Mouse (Mus musculus): ENCODE measurements around the gene Fam227a. TPM values are rescaled to one million over a fixed set of nuclear protein-coding genes. Genes with fewer than 3 reads are reported as not detected.

The Fam227a gene
- polyA plus RNA-seq, 1 experiment from 2014 or later, result 1.4 TPM

DNA sequence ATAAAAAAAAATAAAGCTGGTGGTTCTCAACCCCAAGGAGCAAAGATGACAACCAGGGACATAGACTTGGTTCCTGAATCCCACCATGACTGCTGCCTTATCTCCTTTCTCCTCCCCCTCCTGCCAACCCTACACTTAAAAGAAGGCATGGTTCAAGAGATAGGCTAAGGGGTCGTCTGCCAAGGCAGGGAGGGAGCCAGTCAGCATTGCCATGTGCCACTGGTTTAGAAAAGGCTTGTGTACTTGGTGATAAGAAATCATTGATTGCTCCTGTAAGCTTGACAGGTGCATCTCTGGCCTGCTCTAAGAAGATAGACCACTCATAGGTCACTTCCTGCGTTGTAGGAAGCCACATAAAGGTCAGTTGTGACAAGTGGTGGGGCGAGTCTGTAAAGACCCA, 36.8 kb upstream of the Fam227a start:
- Histone ChIP-seq H3K4me1 (ENCODE audit: insufficient read depth) (peaks cover 10% of the 10 kb centered on the region; the same call in 1 of the 2 replicates), H3K36me3 (ENCODE audit: insufficient read depth) (peaks cover 22% of the 10 kb centered on the region; the same call in 1 of the 2 replicates), H3K27ac (ENCODE audit: low read depth) (no peak overlapping the region), H3K4me2 (no peak overlapping the region), H3K9me3 (ENCODE audit: low read depth, low read length) (no peaks in the 10 kb centered on the region), H3K4me3 (ENCODE audit: low read depth, low read length) (no peak overlapping the region), H3K27me3 (ENCODE audit: insufficient read depth, low read length) (no peaks in the 10 kb centered on the region), H3K9ac (no peak overlapping the region)
- WGBS, result 21% methylated on average over 3 of the region's 3 CpGs
- ATAC-seq (ENCODE audit: insufficient read depth) (no peak), DNase-seq (no peak)
- TF ChIP-seq CTCF (IDR thresholded peaks at IDR 0.05; ENCODE audit: low read depth), result no peak

DNA sequence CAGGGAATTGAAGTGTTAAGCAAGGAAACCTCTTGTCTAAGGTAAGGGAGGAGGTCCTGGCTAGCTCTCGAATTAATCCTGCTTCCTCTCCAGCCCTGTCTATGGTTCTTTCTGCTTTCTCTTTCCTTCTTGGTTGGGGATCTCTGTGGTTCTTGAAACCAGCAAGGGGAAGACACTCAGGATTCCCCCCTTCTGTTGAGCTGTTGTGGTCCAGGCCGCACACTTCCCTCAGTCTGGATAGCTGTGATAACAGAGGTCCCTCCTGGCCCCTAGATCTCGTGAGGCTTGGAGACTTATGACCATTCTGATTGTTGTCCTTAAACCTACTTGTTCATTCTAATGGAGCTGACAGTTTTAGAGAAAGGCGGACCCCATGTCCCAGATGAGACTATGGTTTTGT, 35.8 kb upstream of the Fam227a start:
- Histone ChIP-seq H3K4me1 (ENCODE audit: insufficient read depth) (peaks cover 16% of the 10 kb centered on the region; the same call in 1 of the 2 replicates), H3K4me2 (peak overlapping the region; percentile 28; the same call in 1 of the 2 replicates)
- 81% methylated on average over 4 of the region's 4 CpGs for WGBS

DNA sequence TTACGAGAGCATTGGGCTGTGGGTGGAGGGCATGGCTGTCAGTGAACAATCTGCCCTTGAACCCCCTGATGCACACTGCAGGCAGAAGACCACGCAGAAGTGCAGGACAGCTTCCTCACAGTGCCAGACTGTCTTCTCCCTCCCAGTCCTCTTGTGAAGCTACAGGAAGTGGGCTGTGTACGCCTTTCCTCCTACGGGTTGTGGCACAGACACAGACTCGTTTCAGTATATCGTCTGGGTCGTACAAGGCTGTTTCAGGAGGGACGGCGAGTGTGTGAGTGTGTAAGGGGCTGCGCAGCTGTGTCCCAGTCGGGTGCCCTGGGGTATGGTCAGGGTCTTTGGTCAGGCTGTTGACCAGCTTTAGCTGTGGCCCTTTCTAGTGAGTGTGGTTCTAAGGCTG, 35.0 kb upstream of the Fam227a start:
- no peak overlapping the region for H3K4me3 ChIP-seq (ENCODE audit: low read depth, low read length)
- peak overlapping the region; percentile 28; the same call in 1 of the 2 replicates for H3K4me2 ChIP-seq
- H3K27me3 ChIP-seq (ENCODE audit: insufficient read depth, low read length), result no peaks in the 10 kb centered on the region
- H3K9ac ChIP-seq, result no peak overlapping the region; the same call in 1 of the 2 replicates
- WGBS, result 69% methylated on average over 11 of the region's 11 CpGs
- DNase-seq (no peak), ATAC-seq (ENCODE audit: insufficient read depth) (no peak)
- H3K27ac ChIP-seq (ENCODE audit: low read depth), result peak overlapping the region; percentile 27; the same call in 1 of the 2 replicates
- H3K9me3 ChIP-seq (ENCODE audit: low read depth, low read length), result no peaks in the 10 kb centered on the region
- TF ChIP-seq CTCF (IDR thresholded peaks at IDR 0.05; ENCODE audit: low read depth), result no peak
- peaks cover 15% of the 10 kb centered on the region; the same call in 1 of the 2 replicates for H3K36me3 ChIP-seq (ENCODE audit: insufficient read depth)
- peaks cover 16% of the 10 kb centered on the region; the same call in 1 of the 2 replicates for H3K4me1 ChIP-seq (ENCODE audit: insufficient read depth)

More for the DNA sequence above, 35.8 kb upstream of the Fam227a start:
- H3K27me3 ChIP-seq (ENCODE audit: insufficient read depth, low read length), result no peaks in the 10 kb centered on the region
- H3K36me3 ChIP-seq (ENCODE audit: insufficient read depth), result peaks cover 21% of the 10 kb centered on the region; the same call in 1 of the 2 replicates
- no peak for TF ChIP-seq CTCF (IDR thresholded peaks at IDR 0.05; ENCODE audit: low read depth)
- H3K4me3 ChIP-seq (ENCODE audit: low read depth, low read length), result no peak overlapping the region
- no peak overlapping the region for H3K27ac ChIP-seq (ENCODE audit: low read depth)
- no peaks in the 10 kb centered on the region for H3K9me3 ChIP-seq (ENCODE audit: low read depth, low read length)
- no peak overlapping the region for H3K9ac ChIP-seq
- ATAC-seq (ENCODE audit: insufficient read depth), result no peak
- DNase-seq, result no peak

DNA sequence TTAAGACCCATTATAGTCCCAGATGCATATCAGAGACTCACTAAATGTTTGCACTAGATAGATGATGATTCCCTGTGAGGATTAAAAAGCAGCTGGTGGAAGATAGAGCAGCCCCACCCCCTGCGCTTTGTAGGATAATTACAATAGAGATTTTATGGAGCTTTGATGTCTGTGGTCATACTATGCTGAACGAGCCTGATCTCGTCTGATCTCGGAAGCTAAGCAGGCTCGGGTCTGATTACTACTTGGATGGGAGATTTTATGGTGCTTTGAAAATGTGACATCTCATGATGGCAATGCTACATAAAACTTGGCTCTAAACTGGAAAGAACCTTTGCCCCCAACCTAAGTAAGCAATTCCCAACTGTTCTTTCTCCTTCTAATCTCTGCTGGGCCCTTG, 33.6 kb upstream of the Fam227a start:
- Histone ChIP-seq H3K27ac (ENCODE audit: low read depth) (no peak overlapping the region), H3K36me3 (ENCODE audit: insufficient read depth) (peaks cover 15% of the 10 kb centered on the region; the same call in 1 of the 2 replicates), H3K4me3 (ENCODE audit: low read depth, low read length) (peak overlapping the region; percentile 92; the same call in 1 of the 2 replicates), H3K27me3 (ENCODE audit: insufficient read depth, low read length) (no peaks in the 10 kb centered on the region), H3K4me1 (ENCODE audit: insufficient read depth) (peaks cover 16% of the 10 kb centered on the region; the same call in 1 of the 2 replicates), H3K4me2 (peak overlapping the region; percentile 98), H3K9ac (no peak overlapping the region), H3K9me3 (ENCODE audit: low read depth, low read length) (no peaks in the 10 kb centered on the region)
- 86% methylated on average over 5 of the region's 5 CpGs for WGBS
- DNase-seq (no peak), ATAC-seq (ENCODE audit: insufficient read depth) (no peak)
- no peak for TF ChIP-seq CTCF (IDR thresholded peaks at IDR 0.05; ENCODE audit: low read depth)

DNA sequence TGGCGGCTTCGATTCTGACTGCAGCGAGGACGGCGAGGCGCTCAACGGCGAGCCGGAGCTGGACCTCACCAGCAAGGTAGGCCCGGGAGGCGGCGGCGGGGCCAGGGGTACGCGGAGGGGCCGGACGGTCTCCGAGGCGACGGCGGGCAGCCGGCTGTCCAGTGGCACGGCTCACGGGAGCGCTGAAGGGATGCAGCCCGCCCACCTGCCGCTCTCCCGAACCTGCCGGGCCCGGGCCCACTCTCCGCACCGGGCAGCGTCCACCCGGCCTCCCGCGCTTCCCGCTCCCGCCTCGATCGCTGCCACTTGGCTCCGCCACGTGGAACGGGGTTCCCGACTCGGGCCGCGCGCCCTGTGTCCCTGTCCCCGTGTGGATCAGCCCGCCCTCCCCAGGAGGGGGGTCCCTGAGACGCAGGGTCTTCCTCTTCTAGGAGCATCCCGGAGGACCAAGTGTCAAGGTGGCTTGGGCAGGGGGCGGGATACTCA, 32.3 kb upstream of the Fam227a start:
- Histone ChIP-seq H3K4me2 (peak overlapping the region; percentile 98), H3K9me3 (ENCODE audit: low read depth, low read length) (no peaks in the 10 kb centered on the region), H3K27ac (ENCODE audit: low read depth) (peak overlapping the region; percentile 67), H3K9ac (peak overlapping the region; percentile 84), H3K4me1 (ENCODE audit: insufficient read depth) (peaks cover 16% of the 10 kb centered on the region; the same call in 1 of the 2 replicates), H3K4me3 (ENCODE audit: low read depth, low read length) (peak overlapping the region; percentile 92), H3K36me3 (ENCODE audit: insufficient read depth) (peaks cover 6% of the 10 kb centered on the region; the same call in 1 of the 2 replicates), H3K27me3 (ENCODE audit: insufficient read depth, low read length) (no peaks in the 10 kb centered on the region)
- ATAC-seq (ENCODE audit: insufficient read depth) (peak; percentile 18), DNase-seq (peak; percentile 54)
- WGBS, result under 1% methylated on average over 50 of the region's 53 CpGs
- no peak for TF ChIP-seq CTCF (IDR thresholded peaks at IDR 0.05; ENCODE audit: low read depth)

DNA sequence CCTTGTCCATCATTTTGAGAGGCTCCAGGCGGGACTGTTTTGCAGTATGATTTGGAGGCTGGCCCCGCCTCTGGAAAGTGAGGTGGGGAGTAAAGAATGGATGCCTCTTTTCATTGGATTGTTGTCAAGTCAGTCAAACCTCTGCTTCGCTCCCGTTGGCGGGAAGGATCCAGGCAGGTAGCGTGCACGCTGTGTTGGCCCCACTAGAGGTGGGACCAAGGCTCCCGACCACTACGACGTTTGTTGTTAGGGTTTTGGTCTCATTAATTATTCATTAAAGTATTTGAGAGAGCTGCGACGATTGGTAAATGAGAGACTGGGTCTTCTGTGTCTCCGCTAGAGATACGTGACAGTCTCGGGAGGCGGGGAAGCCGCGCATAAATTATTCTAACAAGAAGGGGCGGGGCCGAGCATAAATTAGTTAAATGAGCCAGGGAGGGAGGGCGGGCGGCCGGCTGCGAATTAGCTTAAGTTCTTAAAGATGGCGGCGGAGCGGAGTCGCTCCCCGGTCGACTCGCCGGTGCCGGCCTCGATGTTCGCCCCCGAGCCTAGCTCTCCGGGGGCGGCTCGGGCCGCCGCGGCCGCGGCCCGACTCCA, 31.8 kb upstream of the Fam227a start, which contains the start of gene Gtpbp1:
Gtpbp1 (plus strand) TSS at position 420 of the 597 bp plus-strand sequence.
- peaks cover 21% of the 10 kb centered on the region for H3K4me1 ChIP-seq (ENCODE audit: insufficient read depth)

More for the DNA sequence above, 31.8 kb upstream of the Fam227a start, which contains the start of gene Gtpbp1:
- Histone ChIP-seq H3K27ac (ENCODE audit: low read depth) (peak within 1 kb of the TSS; percentile 67), H3K9ac (peak within 1 kb of the TSS; percentile 84), H3K4me2 (peak within 1 kb of the TSS; percentile 98), H3K36me3 (ENCODE audit: insufficient read depth) (peaks cover 5% of the 10 kb centered on the region; the same call in 1 of the 2 replicates), H3K9me3 (ENCODE audit: low read depth, low read length) (no peaks in the 10 kb centered on the region), H3K4me3 (ENCODE audit: low read depth, low read length) (peak within 1 kb of the TSS; percentile 92), H3K27me3 (ENCODE audit: insufficient read depth, low read length) (no peaks in the 10 kb centered on the region)
- DNase-seq, result peak; percentile 100
- ATAC-seq (ENCODE audit: insufficient read depth), result peak; percentile 96
- under 1% methylated on average over 45 of the region's 45 CpGs for WGBS
- TF ChIP-seq CTCF (IDR thresholded peaks at IDR 0.05; ENCODE audit: low read depth), result no peak
